Mouse (Mus musculus): Measurements from ENCODE around the gene Atp23.

Gene Atp23

DNA sequence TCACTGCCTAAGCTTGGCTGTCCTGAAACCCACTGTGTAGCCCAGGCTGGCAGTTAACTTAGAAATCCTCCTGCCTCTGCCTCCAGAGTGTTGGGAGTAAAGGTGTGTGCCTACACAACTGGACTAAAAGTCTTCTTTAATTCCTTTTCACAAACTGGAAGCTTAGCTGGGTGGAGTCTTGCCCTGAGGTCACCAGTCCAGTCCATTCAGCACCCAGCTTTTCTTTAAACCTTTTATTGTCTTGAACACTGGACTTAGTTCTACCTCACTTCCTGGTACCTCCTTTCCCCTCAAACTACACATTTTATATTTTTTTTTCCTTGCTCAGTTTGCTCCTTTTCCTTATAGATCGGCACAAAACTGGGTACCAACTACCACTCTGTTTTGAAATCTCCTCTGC, 10.3 kb upstream of the Atp23 start:
- in situ Hi-C loops (cut with MseI, MboI) = no loop called here

DNA sequence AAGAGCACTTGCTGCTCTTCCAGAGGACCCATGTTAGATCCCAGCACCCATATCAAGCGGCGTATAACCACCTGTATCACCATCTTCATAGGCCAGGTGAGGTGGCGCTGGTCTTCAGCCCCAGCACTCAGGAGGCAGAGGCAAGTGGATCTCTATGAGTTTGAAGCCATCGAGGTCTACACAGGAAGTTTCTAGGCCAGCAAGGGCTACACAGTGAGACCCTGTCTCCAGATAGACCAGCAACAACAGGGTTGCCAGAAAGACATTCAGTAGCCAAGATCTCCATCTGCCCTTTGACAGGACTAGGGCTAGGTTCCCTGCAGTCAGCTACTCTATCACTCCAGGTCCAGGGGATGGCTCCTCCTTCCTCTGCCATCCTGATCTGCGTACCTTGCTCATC, 5.7 kb upstream of the Atp23 start:
- in situ Hi-C loops (cut with MseI, MboI) = no loop called here

DNA sequence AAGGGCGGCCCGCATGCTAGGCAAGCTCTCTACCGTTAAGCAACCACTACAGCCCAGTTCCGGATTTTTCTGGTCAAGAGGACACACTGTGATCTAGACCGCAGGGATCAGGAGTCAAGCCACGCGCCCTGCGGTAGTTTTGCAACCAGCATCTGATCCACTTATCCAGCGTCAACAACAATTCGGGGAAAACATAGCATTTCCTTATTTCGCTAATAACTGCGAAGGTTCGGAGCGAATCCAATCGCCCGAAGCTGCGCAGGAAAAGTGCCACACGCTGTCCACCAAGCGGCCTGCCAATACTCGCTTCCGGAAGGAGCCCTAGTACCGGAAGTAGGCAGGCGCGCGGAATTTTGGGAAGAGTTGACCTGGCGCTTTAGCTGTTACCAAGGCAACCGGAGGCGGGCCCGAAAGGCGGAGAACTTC, 4.5 kb upstream of the Atp23 start:
- in situ Hi-C loops (cut with MseI, MboI) = no loop called here

DNA sequence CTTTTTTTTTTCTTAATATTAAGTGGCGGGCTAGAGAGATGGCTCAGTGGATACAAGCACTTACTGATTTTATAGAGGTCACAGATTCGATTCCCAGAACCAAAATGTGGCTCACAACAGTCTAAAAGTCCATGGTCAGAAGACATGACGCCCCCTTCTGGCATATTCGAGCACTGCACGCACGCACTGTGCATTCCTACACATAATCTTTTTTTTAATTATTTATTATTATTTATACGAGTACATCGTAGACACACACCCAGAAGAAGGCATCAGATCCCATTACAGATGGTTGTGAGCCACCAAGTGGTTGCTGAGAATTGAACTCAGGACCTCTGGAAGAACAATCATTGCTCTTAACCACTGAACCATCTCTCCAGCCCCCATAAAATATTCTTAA, 3.9 kb upstream of the Atp23 start:
- in situ Hi-C loops (cut with MseI, MboI) = no loop called here

DNA sequence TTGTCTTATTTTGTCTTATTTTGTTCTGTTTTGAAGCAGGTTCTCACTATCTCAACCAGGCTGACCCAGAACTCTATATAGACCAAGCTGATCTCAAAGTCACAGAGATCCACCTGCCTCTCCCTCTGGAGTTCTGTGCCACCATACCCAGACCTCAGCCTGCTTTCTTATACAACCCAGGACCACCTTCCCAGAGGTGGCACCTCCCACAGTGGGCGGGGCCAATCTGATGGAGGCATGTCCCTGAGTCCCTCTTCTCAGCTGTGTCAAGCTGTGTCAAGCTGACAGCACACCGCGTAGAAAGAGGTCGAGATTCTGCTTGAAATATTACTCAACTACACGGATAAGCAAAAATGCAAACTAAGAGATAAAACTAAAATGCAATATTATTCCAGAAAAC, 3.1 kb upstream of the Atp23 start:
- in situ Hi-C loops (cut with MseI, MboI) = no loop called here

DNA sequence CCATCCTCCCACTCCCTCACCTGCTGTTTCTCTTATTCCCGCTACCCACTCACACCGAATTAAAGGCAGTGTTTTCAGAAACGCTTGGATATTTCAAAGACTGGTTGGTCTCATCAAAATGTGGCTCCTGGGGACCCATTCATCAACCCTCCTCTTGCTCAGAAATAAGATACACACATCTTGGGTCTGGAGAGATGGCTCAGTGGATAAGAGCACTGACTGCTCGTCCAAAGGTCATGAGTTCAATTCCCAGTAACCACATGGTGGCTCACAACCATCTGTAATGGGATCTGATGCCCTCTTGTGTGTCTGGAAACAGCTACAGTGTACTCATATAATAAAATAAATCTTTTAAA, 311 bp upstream of the Atp23 start:
- in situ Hi-C loops (cut with MseI, MboI) = no loop called here

DNA sequence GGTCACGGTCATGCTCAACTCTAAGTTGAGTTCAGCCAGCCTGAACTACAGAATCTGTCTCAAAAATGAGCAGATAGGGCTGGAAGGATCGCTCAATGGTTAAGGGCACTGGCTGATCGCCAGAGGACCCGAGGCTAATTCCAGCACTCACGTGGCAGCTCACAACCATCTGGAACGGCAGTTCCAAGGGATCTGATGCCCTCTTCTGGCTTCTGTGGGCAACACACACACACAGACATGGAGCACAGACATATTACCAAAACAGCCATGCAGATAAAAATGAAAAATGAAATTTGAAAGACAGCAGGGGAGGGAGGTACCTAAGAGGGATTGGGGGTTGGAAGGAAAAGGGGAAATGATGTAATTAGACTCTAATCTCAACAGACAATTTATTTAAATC, 5.3 kb downstream of the Atp23 start:
- in situ Hi-C loops (cut with MseI, MboI) = no loop called here

DNA sequence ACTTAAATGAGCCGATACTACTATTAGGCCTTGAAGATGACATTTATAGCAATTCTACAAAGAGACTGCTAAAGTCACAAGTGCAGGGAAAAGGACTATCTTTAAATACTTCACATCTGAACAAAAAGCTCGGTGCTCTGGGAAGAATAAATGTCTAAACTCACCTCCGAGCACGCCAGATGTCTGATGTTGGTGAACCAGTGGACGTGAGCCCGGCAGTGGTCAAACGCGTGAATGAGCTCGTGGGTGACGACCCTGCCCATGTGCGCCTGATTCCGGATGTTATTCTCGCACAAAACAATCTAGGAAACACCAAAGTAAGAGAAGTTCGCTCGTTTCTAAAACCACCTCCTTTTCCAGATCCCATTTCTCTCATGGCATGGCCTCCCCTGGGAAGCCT, 7.1 kb downstream of the Atp23 start:
- in situ Hi-C loops (cut with MseI, MboI) = no loop called here

DNA sequence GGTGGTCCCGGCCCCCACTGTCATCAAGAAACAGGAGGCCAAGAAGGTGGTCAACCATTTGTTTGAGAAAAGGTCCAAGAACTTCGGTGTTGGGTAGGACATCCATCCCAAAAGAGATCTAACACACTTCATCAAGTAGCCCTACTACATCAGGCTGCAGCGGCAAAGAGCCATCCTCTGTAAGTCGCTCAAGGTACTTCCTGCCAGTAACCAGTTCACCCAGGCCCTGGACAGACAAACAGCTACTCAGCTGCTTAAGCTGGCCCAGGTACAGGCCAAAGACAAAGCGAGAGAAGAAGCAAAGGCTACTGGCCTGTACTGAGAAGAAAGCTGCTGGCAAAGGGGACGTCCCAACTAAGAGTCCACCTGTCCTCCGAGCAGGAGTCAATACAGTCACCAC, 8.0 kb downstream of the Atp23 start:
- in situ Hi-C loops (cut with MseI, MboI) = no loop called here

DNA sequence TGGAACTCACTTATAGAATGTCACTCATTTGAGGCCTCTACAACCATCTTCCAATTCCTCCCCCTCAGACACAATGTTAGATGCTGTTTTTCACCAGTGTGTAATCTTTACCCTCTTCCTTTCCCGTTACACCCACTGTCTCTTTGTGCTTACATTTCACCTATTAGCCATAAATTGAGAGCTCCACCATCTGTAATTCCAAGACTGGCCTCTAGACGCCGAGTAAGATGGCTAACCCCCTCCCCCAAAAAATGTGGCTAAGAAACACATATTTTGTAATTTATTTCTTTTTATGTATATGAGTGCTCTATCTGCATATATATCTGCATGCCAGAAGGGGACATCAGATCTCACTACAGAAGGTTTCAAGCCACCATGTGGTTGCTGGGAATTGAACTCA, 27.4 kb downstream of the Atp23 start:
- in situ Hi-C loops (cut with MseI, MboI) = no loop called here

DNA sequence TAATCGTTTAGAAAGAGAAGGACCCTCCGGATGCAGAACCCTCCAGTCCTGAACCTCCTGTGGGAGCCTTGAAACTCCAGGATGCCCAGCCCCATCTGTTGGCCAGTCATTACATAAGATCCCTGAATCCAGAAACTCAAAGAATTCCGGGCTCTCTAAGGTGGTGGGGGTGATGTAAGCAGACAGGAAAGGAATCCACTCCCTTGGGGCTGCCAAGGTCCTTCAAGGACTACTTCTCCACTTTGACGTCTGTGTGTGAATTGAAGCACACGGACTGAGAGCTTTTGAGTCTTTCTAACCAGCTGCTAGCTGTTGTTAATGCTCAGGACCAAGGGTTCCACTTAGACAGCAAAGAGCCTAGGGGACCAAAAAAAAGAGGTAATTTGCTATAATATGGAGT, 28.9 kb downstream of the Atp23 start:
- in situ Hi-C loops (cut with MseI, MboI) = no loop called here

DNA sequence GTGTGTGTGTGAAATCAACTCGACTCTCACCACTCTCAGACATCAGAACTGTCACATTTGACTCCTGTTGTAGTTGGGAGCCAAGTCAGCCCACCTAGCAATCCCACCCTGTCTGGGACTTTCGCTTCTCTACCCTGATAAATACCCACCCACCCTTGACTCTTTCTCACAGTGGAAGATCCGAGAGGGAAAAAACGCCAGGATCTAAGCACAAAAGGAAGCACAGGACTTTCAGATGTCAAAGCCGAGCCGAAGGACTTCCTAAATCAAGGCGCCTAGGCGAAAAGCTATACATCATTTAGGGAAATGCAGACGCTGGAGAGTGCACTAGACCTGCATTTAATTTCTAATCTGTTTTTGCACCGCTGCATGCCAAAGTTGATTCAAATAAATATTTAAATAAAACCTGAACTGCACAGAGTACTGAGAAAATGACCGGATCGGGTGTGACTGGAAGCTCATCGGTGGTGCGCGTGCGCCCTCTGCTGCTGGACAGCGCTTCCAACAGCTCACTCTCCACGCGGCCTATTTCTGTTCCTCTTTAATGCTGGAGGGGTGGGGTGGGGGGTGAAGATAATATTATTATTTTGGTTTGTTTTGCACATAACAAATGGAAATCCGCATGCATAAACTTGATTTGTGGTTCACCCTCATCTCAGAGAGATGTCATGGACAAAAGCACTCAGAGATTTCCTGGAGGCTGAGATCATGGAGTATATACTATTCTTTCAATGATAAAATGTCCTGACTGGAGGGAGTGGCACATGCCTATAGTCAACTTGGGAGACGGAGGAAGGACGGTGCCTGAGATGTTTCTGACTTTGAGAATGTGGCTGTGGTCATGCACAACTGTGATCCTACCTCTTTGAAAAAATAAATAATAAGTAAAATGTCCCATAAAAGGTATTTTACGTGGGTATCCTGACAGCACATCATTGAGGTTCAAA, 31.5 kb downstream of the Atp23 start:
- in situ Hi-C loops (cut with MseI, MboI) = no loop called here

DNA sequence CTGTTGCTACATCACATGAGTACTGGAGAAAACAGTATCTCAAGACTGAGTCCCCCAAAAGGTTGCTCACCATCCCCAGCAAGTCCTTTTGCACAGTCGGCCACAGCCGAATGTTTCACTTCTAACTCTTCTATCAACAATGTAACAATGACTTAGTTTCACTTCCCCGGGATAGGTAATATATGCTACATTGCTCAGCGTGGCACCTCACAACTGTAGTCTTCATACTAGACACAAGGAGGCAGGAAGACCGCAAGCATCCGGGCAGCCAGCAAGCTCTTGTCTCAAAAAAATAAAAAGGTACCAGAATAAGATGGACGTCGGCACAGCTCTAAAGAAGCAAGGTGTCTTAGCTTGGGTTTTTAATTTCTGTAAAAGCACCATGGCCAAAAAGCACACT, 35.9 kb downstream of the Atp23 start:
- in situ Hi-C loops (cut with MseI, MboI) = no loop called here

DNA sequence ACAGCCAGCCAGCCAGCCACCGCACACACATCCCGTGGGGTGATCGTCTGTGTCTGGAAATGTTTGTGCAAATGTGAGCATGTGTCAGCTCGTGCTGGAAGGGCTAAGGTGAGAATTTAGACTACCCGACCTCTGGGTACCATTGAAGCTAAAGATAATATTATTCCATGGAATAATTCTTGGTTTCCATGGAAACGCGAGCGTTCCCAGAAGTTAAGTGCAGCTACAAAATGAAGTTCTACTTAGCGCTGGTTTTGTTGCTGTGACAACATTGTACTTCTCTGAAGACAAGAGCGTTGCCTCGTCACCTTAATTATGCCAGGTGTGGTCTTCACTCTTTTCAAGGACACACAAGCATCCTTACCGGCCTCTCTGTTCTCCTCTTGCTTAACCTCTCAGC, 39.0 kb downstream of the Atp23 start:
- in situ Hi-C loops (cut with MseI, MboI) = no loop called here

DNA sequence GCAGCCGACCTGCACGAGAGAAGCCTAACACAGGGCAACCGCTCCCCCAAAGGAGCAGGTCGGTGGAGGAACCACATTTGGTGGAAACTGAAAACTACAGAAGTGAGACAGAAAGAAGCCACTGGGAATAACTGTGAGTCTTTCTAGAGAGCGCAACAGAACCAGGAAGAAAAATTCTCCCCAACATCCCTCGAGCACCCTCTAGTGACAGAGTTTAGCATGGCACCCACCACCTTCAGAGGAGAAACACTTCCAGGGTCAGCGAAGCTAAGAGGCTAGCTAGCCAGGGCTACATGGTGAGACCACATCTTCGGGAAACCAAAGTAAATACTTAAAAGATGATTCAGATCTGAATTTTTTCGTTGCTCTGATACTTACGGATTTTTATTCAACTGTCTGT, 47.9 kb downstream of the Atp23 start:
- in situ Hi-C loops (cut with MseI, MboI) = no loop called here

DNA sequence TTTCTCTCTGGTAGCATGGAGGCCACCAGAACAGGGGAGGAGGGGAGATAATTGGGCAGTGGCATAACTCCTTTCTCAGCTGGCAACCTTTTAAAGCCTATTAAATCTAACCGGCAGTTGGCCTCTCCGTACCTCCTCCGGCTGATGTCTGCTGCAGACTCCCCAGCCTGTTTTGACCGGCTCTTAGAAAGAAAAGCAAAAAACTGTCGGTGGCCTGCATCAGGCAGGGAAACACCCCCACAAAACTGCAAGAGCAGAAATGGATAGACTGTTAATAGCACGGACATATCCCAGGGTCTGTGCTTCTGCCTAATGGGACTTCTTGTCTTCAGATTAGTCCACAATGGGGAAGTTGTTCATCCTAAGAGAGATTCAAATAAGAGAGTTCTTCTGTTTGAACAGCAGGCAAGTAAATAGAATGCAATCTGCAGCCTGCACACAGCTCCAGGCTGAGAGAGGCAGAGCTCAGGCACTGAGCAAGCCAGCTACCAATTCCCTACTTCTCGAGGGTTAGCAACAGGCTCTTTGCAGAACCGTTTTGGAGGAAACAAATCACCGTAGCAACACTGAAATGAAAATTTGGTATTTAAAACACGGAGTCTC, 55.7 kb downstream of the Atp23 start:
- in situ Hi-C loops (cut with MseI, MboI) = no loop called here

DNA sequence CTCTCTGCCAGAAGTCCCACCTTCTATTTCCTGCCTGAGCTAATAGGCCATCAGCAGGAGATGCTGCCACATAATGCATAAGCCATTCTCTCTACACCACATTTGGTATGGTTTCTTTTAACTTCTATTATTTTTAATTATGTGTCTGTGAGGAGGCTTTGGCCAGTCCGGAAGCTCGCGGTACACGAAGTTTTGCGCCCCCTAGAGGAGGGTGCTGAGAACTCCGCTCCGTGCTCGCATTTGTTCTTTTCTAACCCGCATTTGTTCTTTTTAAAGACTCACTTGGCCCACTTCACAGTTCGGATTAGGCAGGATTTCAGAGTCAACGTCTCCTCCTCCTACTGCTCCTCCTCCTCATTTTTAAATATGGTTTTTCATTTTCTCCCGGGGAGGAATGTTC, 56.5 kb downstream of the Atp23 start:
- in situ Hi-C loops (cut with MseI, MboI) = no loop called here

DNA sequence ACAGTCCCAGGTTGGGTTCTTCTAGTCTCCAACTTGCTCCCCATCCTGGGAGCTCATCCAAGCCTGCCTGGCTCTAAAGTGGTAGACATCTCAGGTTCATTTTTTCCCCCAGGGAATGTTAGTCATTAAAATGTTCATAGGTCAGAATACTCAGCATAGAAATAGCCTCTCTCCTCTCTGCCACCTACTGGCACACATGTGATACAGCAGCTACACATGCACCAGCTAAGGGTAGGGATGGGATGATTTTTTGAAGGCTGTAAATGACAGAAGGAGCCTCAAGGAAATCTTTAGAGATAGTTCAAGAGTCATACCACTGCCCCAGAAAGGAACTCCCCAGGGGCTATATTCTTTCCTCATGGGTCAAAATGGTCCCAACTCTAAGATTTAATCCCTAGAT, 60.9 kb downstream of the Atp23 start:
- in situ Hi-C loops (cut with MseI, MboI) = no loop called here

DNA sequence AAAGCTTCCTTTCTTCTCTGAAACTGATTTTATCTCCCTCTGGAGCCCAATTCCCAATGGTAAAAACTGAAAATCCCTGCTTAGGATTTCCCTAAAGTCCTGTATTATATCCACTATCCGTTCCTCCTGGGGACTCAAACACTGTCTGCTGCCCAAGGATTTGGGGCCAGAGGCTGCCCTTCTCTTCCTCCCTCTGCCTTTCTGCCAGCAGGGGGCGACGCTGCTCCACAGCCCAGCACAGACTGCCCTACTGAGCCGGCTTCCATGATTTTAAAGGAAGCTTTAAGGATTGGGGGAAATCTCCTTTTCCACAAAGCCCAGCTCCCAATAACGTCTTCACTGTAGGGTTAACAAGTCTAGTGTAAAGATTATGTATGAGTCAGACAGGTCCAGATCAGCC, 68.1 kb downstream of the Atp23 start:
- in situ Hi-C loops (cut with MseI, MboI) = no loop called here

DNA sequence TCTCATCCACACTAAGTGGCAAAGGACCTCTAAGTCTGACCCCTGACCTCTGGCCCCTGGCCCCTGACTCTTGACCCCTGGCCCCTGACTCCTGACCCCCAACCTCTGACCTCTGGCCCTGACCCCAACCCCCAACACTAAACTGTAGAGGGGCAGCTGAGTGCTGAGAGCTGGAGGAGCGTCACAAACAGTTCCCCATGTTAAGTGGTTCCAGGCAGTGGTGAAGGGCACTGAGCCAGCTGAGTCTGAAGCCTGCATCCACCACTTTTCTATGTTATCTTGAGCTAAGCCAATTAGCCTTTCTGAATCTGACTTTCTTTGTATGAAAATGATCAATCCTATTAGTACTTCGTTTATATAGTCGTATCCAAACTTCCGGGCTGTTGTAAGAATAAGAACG, 69.8 kb downstream of the Atp23 start:
- in situ Hi-C loops (cut with MseI, MboI) = no loop called here

DNA sequence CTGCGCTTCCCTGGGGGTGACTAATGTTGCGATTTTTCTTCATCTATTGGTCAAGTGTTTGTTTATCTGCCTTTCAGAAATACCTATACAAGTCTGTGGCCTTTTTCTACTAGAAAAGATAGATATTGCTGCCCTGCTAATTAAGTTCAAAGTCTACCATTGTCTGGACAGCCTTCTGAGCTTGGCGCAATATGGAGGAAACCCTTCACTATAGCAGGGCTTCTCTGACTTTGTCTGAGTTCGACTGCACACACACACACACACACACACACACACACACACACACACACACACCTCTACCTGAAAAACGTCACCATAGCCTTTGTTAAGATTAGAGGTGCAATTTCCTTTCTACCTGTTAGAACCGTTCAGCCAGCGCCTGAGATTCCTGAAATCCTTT, 72.5 kb downstream of the Atp23 start:
- in situ Hi-C loops (cut with MseI, MboI) = no loop called here

DNA sequence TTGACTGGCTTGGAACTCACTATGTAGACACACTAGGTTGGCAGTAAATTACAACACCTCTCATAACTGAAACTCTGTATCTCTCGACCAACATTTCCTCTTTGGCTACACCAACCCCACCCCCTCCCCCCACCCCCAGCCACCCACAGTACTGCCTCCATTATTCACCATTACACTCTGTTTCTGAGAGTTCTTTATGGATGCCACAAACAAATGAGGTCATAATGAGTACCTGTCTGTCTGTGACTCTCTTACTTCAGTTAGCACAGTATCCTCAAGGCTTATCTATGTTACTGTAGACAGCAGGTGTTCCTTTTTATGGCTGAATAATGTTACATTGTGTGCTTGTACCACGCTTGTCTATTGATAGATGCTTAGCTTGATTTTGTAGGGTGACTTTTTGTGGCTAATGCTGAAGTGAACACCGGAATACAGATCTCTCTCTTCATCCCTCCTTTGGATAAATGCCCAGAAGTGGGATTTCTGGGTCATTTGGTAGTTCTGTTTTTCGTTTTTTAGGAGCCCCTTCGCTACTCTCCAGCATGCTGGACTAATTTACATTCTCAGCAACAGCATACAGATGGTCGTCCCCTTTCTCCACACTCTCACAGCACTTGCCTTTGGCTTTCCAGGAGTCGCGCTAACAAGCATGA, 73.1 kb downstream of the Atp23 start:
- in situ Hi-C loops (cut with MseI, MboI) = no loop called here

DNA sequence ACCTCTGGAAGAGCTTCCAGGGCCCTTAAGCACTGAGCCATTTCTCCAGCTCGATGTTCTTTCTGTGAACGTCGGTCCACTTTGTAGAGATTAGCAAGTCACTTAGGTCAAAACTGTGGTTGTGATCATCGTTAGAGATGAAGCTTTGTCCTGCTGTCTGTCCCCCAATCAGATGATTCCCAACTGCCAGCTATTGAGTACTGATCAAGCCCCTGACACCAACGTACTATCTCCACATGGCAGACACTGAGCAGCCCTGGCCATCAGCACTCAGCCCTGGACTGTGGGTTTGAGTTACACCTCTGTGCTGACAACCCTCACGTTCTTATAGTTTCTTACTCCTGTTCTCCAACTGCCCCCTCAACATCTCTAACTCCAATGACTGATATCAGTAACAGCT, 74.2 kb downstream of the Atp23 start:
- in situ Hi-C loops (cut with MseI, MboI) = no loop called here
